Mouse (Mus musculus): ENCODE measurements around the gene Tcfl5.

Tcfl5 gene

GRCm38 (mm10) chr2:180642555-180643260 lies at the start of gene Tcfl5:
Gene Tcfl5 (minus strand): TSS chr2:180642708.
- in situ Hi-C loops (cut with MboI, MseI), result no loop called here

DNA sequence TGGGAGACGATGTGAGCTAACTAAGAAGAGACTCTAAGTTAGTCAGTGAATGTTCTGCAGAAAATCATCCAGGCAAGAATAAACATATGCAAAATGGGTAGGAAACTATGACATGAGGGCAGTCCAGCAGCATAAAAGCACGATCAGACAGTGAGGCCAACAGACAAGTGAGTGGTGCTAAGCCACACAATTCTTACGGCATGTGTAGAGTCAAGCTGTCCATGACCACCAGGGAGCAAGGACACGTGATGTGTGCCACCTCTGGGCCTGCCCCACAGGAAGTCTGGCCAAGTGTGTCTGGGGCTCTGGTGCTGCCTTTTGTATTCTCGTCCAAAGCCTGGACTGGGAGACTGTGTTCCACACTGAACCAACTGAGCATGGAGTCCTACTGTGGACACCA lies 47.3 kb upstream of the Tcfl5 start:
- in situ Hi-C loops (cut with MboI, MseI), result no loop called here

DNA sequence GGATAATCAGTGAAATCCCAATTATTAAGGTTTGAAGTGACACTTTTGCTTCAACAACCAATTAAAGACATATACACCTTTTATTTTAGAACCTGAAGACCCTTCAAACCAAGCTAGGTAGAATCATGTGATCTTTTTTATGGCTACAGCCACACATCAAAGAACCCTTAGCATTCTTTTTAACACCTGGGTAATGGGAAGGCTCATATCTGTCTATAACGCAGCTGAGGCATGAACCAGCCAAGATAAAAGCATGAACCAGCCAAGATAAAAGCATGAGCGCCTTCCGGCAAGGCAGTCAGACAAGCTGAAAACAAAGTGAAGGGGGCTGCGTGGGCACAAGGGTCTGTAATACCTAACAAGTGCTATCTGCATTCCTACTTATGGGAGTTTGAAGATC lies 41.5 kb upstream of the Tcfl5 start:
- in situ Hi-C loops (cut with MboI, MseI), result no loop called here

DNA sequence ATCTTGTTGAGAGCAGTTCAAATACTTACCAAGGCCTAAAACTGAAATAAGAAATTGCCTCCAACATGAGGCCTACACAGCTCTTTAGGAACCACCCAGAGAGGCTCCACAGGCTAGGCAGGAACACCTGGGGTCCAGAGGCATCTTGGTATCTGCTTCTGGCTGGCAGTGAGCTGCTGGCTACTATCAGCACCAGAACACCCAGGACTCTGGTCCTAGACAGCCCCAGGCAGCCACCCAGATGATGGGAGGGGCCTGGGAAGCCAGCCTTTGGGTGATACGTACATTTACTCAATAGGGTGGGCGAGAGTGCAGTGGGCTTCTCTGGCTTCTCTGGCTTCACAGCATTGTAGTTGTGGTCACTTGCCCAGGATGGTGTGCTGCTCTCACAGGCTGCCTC lies 41.0 kb upstream of the Tcfl5 start:
- in situ Hi-C loops (cut with MboI, MseI), result no loop called here

GRCm38 (mm10) chr2:180681225-180681624 lies 38.7 kb upstream of the Tcfl5 start:
- in situ Hi-C loops (cut with MboI, MseI), result no loop called here

DNA sequence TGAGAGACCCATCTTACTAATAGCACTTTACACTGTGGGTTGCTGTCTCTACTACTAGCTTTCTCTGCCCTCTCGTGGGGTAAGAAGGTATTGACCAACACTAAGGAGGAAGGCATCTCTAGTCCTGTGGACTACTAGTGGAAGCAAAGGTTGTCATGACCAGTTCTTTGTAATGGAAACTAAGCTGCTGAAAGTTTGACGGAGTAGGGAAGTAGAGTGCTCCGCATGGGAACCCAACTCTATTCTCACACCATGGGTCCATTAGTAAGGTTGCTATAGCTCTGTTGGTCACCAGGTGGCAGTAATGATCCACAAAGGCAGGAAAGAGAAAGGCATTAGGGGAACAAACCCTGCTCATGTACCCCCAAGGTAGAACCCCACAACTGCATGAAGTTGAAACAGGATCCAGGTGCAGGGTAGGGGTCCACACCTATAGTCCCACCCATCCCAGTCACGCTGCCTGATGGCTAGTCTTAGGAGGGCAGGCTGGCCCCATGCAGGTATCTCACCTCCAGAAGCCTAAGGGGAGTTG lies 36.2 kb upstream of the Tcfl5 start:
- in situ Hi-C loops (cut with MboI, MseI), result no loop called here

DNA sequence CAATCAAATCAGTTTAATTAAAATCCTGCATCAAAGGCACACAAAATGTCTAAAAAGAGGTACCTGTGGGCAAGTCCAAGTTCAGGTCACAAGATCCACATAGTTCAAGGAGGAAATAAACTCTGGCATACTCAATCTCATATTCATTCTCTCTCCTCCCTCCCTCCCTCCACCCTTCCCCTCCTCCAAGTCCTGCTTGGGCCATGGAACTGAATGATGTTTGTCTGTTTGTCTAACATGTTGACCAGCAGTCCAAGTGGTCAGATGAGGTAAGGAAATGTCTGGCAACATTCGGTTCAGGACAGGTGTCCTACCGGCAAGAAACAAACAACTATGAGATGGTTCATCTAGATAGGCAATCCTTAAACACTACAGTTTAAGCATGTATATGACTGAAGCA lies 34.2 kb upstream of the Tcfl5 start:
- in situ Hi-C loops (cut with MboI, MseI), result no loop called here

DNA sequence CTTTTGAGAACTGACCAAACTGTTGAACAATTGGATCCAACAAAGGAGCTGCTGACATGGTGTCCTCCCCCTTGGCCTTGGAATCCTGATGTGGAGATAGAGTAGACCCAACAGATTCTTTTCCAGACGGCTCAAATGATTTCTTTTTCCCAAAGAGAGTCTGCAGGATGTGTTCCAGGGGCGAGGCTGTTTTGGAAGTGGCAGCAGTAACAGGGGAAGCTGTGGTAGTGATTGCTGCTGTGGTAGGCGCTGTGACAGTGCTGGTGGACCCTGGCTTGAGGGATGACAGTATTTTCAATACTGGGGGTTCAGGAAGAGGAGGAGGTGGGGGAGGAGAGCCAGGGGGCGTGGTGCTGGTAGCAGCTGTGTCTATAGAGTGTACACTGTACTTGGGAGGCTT lies 19.5 kb upstream of the Tcfl5 start:
- in situ Hi-C loops (cut with MboI, MseI), result no loop called here

- in situ Hi-C loops (cut with MboI, MseI), result no loop called here
Measured at GRCm38 (mm10) chr2:180660521-180660920, 18.0 kb upstream of the Tcfl5 start.

GRCm38 (mm10) chr2:180659353-180660150 lies 17.0 kb upstream of the Tcfl5 start:
- in situ Hi-C loops (cut with MboI, MseI), result no loop called here

GRCm38 (mm10) chr2:180658381-180658780 lies 15.9 kb upstream of the Tcfl5 start:
- in situ Hi-C loops (cut with MboI, MseI), result no loop called here

GRCm38 (mm10) chr2:180657394-180658013 lies 15.0 kb upstream of the Tcfl5 start:
- in situ Hi-C loops (cut with MboI, MseI), result no loop called here

DNA sequence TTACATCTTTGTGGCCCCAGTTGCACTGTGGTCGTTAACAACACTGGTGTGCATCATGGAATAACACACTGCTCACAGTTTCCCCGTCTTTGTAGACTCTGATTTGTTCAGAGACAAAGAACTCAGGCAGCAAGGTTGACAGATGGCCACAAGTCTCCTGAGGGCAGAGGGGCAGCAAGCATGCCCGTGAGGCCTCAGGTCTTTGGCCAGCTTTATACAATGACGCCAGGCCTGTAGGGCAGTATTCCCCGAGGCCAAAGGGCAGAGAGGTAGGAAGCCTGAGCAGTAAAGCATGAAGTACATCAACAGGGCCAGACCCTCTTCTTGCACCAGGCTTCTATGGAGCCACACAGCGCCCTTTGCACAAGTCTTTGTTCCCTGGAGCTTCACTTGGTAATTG lies 12.6 kb upstream of the Tcfl5 start:
- in situ Hi-C loops (cut with MboI, MseI), result no loop called here

GRCm38 (mm10) chr2:180654666-180655065 lies 12.2 kb upstream of the Tcfl5 start:
- in situ Hi-C loops (cut with MboI, MseI), result no loop called here

DNA sequence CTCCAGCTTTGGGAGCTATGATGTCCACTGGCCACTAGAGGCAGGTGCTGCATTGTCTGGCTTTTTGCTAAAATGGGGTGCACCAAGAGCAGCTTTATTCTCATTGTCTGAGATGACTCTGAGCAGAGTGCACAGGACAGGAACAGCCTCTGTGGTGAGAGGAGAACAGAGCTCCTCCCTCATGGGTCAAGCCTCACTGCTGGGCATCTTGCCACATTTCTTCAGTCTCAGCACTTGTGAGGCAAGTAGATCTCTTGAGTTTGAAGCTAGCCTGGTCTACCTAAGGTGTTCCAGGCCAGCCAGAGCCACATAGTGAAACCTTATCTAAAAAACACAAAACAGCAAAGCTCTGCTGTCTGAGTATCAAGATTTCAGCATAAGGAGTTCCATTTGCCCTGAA lies 4.3 kb upstream of the Tcfl5 start:
- in situ Hi-C loops (cut with MboI, MseI), result no loop called here

- in situ Hi-C loops (cut with MboI, MseI), result no loop called here
Measured at GRCm38 (mm10) chr2:180643626-180644025, 1.1 kb upstream of the Tcfl5 start.

DNA sequence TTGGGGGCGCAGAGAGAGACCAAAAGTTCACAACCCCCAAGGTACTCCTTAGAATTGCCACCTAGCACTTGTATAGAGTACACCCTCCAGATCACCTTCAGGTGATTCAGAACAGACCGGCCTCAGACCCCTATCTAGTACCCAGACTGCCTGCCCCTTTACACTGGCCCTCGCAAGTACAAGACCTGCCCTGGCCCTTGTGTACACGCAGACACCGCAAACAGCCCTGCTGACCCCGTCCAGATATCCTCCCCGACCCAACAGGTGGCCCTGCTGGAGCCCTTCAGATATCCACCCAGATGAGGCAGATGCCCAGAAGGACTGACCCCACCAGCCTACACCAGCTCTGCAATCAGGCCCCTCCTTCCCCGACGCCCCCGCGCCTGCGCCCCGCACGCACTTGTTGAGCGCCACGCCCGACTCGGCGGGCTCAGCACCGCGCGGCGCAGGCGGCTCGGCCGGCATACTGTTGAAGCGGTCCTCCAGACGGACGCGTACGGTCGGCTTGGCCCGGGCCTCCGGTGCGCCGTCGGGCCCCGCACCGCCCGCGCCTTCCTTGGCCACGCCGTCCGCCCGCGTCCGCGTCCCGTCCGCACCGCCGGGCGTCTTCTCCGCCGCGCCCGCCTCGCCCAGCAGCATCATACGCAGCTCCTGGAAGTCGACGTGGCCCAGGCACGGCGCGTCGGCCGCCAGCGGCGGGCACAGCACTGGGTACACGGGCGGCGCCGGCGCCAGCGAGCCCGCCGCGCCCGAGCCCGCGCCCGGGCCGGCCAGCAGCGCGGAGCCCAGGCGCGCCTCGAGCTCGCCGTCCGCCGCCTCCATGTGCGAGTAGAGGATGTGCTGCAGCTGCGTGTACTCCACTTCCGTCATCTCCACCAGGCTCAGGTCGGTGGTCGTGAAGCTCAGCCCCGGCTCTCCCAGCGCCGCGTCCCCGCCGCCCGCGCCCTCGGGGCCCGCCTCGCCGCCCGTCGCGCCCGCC lies 643 bp downstream of the Tcfl5 start:
- in situ Hi-C loops (cut with MboI, MseI), result no loop called here

GRCm38 (mm10) chr2:180611882-180612281 lies 30.6 kb downstream of the Tcfl5 start:
- in situ Hi-C loops (cut with MboI, MseI), result no loop called here

- in situ Hi-C loops (cut with MboI, MseI), result no loop called here
Measured at GRCm38 (mm10) chr2:180610283-180610682, 32.2 kb downstream of the Tcfl5 start.

GRCm38 (mm10) chr2:180604781-180605180 lies 37.7 kb downstream of the Tcfl5 start:
- in situ Hi-C loops (cut with MboI, MseI), result no loop called here

DNA sequence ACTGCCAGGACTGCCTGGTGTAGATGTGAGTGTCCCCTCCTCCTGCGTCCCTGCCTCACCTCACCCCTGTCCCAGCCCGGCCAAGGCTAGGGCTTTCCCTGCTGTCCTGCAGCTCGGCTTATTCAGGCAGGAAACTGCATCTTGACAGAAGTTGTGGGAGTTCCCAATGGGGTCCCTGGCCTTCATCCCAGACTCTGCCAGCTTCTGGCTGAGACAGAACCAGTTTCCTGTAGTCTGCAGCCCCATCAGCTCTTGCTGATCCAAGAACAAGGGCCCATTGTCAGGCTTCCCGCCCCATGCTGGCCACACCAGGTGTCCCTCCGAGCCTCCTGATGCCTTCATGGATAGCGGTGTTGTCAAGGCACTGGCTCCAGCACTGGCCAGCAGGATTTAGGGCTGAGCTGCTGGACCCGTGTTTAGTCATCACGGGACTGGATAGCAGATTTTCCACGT lies 41.9 kb downstream of the Tcfl5 start:
- in situ Hi-C loops (cut with MboI, MseI), result no loop called here
